ENCODE assay signal across 26 mouse cellular contexts in the genomic region with DNA sequence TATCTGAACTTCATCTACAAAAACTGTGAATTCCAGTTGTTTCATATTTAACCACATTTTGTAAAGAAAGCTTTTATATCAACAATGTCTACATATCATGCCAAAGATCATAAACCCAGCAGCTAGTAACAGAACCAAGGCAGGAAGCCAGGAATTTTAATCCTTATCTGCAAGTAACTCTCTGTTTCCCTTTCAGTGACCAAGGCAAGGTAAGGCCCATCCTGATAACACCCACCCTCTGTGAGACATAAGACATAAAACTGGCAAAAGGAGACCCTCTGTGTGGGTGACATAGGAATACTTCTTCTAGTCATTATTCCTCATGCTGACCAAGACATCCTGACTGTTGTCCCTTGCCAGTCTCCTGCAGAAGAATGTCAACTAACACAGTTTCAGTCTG. TPM values are rescaled to one million over a fixed set of nuclear protein-coding genes. Genes with fewer than 3 reads are reported as not detected.
DNase-seq lines count a peak whose midpoint lies in the region; ATAC-seq and TF ChIP-seq lines count a peak whose summit lies in the region.
"Had no signal": no experiment of that assay in that cellular context is flagged by ENCODE, and none has a peak within 500 bp of the region (broad histone marks: within the 10 kb centered on the region; RNA-seq: fewer than 3 reads in every experiment).

No protein-coding gene starts in this region.

- no peak overlapping the region for H3K4me2 ChIP-seq in lung, postnatal 0 days (replicated peaks; ENCODE audit: low read depth, low read length)
- no peak overlapping the region for H3K4me2 ChIP-seq in forebrain, embryonic 12.5 days
- H3K4me2 ChIP-seq: embryonic facial prominence, embryonic 13.5 days; forebrain, embryonic 13.5 days; forebrain, embryonic 15.5 days had no signal

- H3K4me3 ChIP-seq in lung, postnatal 0 days (ENCODE audit: low read depth, low read length): no peak overlapping the region
- H3K4me3 ChIP-seq in MEL (ENCODE audit: control insufficient read depth in 1 of 2, insufficient read depth in 1 of 2, low read depth in 2 of 2, low read length in 2 of 2): no peak overlapping the region
- H3K4me3 ChIP-seq in embryonic fibroblast, embryonic 13.5 days (ENCODE audit: insufficient read depth, low read length): no peak overlapping the region
- H3K4me3 ChIP-seq in forebrain, embryonic 12.5 days (replicated peaks): no peak overlapping the region
- H3K4me3 ChIP-seq: embryonic facial prominence, embryonic 13.5 days; erythroblast, embryonic 14.5 days; forebrain, embryonic 10.5 days; forebrain, embryonic 13.5 days; forebrain, embryonic 15.5 days had no signal

- H3K9ac ChIP-seq in lung, postnatal 0 days (replicated peaks; ENCODE audit: low read depth): no peak overlapping the region
- H3K9ac ChIP-seq in MEL (ENCODE audit: control insufficient read depth, low read depth, low read length, poor library complexity, severe bottlenecking): no peak overlapping the region
- no peak overlapping the region for H3K9ac ChIP-seq in forebrain, embryonic 12.5 days
- H3K9ac ChIP-seq: embryonic facial prominence, embryonic 13.5 days; forebrain, embryonic 13.5 days; forebrain, embryonic 15.5 days; forebrain, postnatal 0 days had no signal

- no peak for TF ChIP-seq RAD21 in MEL (IDR thresholded peaks at IDR 0.05; ENCODE audit: low read depth, low read length)

- no peaks in the 10 kb centered on the region for H3K79me2 ChIP-seq in MEL (ENCODE audit: control insufficient read depth, insufficient read depth, low read length, poor library complexity)

- no peaks in the 10 kb centered on the region for H3K36me3 ChIP-seq in lung, postnatal 0 days (ENCODE audit: insufficient read depth, low read length)
- H3K36me3 ChIP-seq in MEL (ENCODE audit: control insufficient read depth in 1 of 2, insufficient read depth in 2 of 2, low read length in 2 of 2): no peaks in the 10 kb centered on the region; a peak in 1 of 4 replicates
- H3K36me3 ChIP-seq in forebrain, embryonic 12.5 days (replicated peaks): no peaks in the 10 kb centered on the region
- H3K36me3 ChIP-seq: embryonic facial prominence, embryonic 13.5 days; forebrain, embryonic 10.5 days; forebrain, embryonic 15.5 days had no signal

- TF ChIP-seq CTCF in lung, postnatal 0 days (IDR thresholded peaks at IDR 0.05): no peak
- no peak for TF ChIP-seq CTCF in MEL (IDR thresholded peaks at IDR 0.05 in 2 of 3, conservative IDR thresholded peaks at IDR 0.05 in 1 of 3; ENCODE audit: control insufficient read depth in 1 of 3, insufficient read depth in 1 of 3, low read depth in 2 of 3, low read length in 3 of 3, poor library complexity in 1 of 3, severe bottlenecking in 1 of 3)
- TF ChIP-seq CTCF in embryonic fibroblast, embryonic 13.5 days (IDR thresholded peaks at IDR 0.05; ENCODE audit: borderline replicate concordance, insufficient read depth, low read length): no peak

- TF ChIP-seq POLR2A in MEL (IDR thresholded peaks at IDR 0.05; ENCODE audit: control insufficient read depth in 1 of 2, insufficient read depth in 1 of 2, low read depth in 1 of 2, low read length in 2 of 2, poor library complexity in 1 of 2): no peak
- TF ChIP-seq POLR2A in embryonic fibroblast, embryonic 13.5 days (IDR thresholded peaks at IDR 0.05; ENCODE audit: low read depth, low read length): no peak

- H3K27me3 ChIP-seq in lung, postnatal 0 days (replicated peaks; ENCODE audit: insufficient read depth, low read length): no peaks in the 10 kb centered on the region
- peaks cover 2% of the 10 kb centered on the region in 2 experiments for H3K27me3 ChIP-seq in MEL (ENCODE audit: control insufficient read depth in 1 of 2, insufficient read depth in 2 of 2, low read length in 2 of 2)
- no peaks in the 10 kb centered on the region for H3K27me3 ChIP-seq in forebrain, embryonic 12.5 days
- H3K27me3 ChIP-seq: embryonic facial prominence, embryonic 13.5 days; forebrain, embryonic 13.5 days; forebrain, embryonic 15.5 days; Patski had no signal

- H3K4me1 ChIP-seq in lung, postnatal 0 days (ENCODE audit: insufficient read depth, low read depth, low read length): no peaks in the 10 kb centered on the region
- H3K4me1 ChIP-seq in MEL (ENCODE audit: control insufficient read depth in 1 of 2, insufficient read depth in 2 of 2, low read length in 2 of 2): no peaks in the 10 kb centered on the region
- no peaks in the 10 kb centered on the region for H3K4me1 ChIP-seq in embryonic fibroblast, embryonic 13.5 days (ENCODE audit: control insufficient read depth, insufficient read depth, low read length)
- no peaks in the 10 kb centered on the region for H3K4me1 ChIP-seq in forebrain, embryonic 12.5 days
- H3K4me1 ChIP-seq: forebrain, embryonic 10.5 days; forebrain, embryonic 13.5 days; forebrain, embryonic 15.5 days had no signal

- peak; percentile 13; the same call in 1 of the 2 replicates for ATAC-seq in lung, postnatal 0 days
- no peak for ATAC-seq in granulocyte monocyte progenitor cell, adult 5-6 weeks (replicated peaks; ENCODE audit: poor library complexity, severe bottlenecking)
- no peak for ATAC-seq in forebrain, embryonic 12.5 days (ENCODE audit: low FRiP score)
- ATAC-seq: activated CD4-positive, CD25-positive, alpha-beta regulatory T cell, adult 4 months; forebrain, embryonic 13.5 days; forebrain, embryonic 15.5 days; forebrain, postnatal 0 days; Patski had no signal

- H3K27ac ChIP-seq in lung, postnatal 0 days (ENCODE audit: low read length): no peak overlapping the region
- H3K27ac ChIP-seq in MEL (ENCODE audit: control insufficient read depth, low read depth, low read length): no peak overlapping the region
- H3K27ac ChIP-seq in embryonic fibroblast, embryonic 13.5 days (ENCODE audit: insufficient read depth, low read length): peak overlapping the region; percentile 34; the same call in 1 of the 2 replicates
- no peak overlapping the region for H3K27ac ChIP-seq in forebrain, embryonic 12.5 days
- H3K27ac ChIP-seq: embryonic facial prominence, embryonic 13.5 days; forebrain, embryonic 10.5 days; forebrain, embryonic 13.5 days; forebrain, embryonic 15.5 days had no signal

- no peak for DNase-seq in lung, postnatal 0 days (ENCODE audit: low spot score)
- DNase-seq in lung, postnatal 14 days: no peak
- no peak for DNase-seq in MEL (ENCODE audit: low read depth, low spot score)
- no peak for DNase-seq in B cell, adult 2 months
- DNase-seq: adrenal gland, adult 2 months; adrenal gland, postnatal 10 days; adrenal gland, postnatal 25 days; cerebellum, adult 11-12 months; cerebellum, adult 2 months; cerebellum, adult 9-10 months; cerebellum, postnatal 10 days; cerebellum, postnatal 25 days; forebrain, postnatal 0 days had no signal

- H3K9me3 ChIP-seq in lung, postnatal 0 days (ENCODE audit: low read length): no peaks in the 10 kb centered on the region
- no peaks in the 10 kb centered on the region for H3K9me3 ChIP-seq in MEL (replicated peaks; ENCODE audit: insufficient read depth, low read length)
- no peaks in the 10 kb centered on the region for H3K9me3 ChIP-seq in forebrain, embryonic 12.5 days
- H3K9me3 ChIP-seq: embryonic facial prominence, embryonic 13.5 days; forebrain, embryonic 10.5 days; forebrain, embryonic 13.5 days; forebrain, embryonic 15.5 days had no signal

- no peak for TF ChIP-seq EP300 in lung, postnatal 0 days (IDR thresholded peaks at IDR 0.05)
- TF ChIP-seq EP300 in MEL (IDR thresholded peaks at IDR 0.05; ENCODE audit: low read depth in 1 of 2, low read length in 2 of 2): no peak; a peak in 1 of 4 replicates

RNA-seq across cellular contexts. Expression of gene Cxcl15, which starts 10.2 kb away (rescaled TPM):
- 546 and 609 TPM in 2 replicates for polyA plus RNA-seq in lung, postnatal 0 days (2015; fragmentation: Nextera tagmentation; extraction: Ambion mirVana)
- not detected in 2 replicates for total RNA-seq in MEL (2012; rRNA removed)
- not detected for polyA plus RNA-seq in MEL (2012; ENCODE audit: insufficient read depth in 1 of 2, insufficient read length in 2 of 2, low read depth in 1 of 2, low replicate concordance in 2 of 2, missing spikeins in 1 of 2)
- polyA plus RNA-seq in embryonic fibroblast, embryonic 13.5 days (2011; ENCODE audit: insufficient read length, low read depth, missing spikeins): 0.85 and 3.5 TPM in 2 replicates
- not detected in 2 replicates for total RNA-seq in granulocyte monocyte progenitor cell, adult 5-6 weeks (2014; fragmentation: Nextera tagmentation)
- not detected in 2 replicates for total RNA-seq in granulocyte monocyte progenitor cell, adult 5-6 weeks (2017)
- not detected in 2 replicates for polyA plus RNA-seq in forebrain, embryonic 12.5 days (2016; fragmentation: Nextera tagmentation; extraction: Ambion mirVana)
- total RNA-seq: adrenal gland, adult 2 months; adrenal gland, postnatal 10 days; adrenal gland, postnatal 25 days; ES-E14; forebrain, postnatal 0 days had no signal
- polyA plus RNA-seq: activated CD4-positive, CD25-positive, alpha-beta regulatory T cell, adult 4 months; adrenal gland, adult 2 months; C2C12; cerebellum, adult 2 months; cortical plate, adult 2 months; erythroblast, embryonic 14.5 days; forebrain, embryonic 10.5 days; forebrain, embryonic 13.5 days; forebrain, embryonic 15.5 days; forebrain, postnatal 0 days had no signal

RNA-seq across cellular contexts. Expression of gene Cxcl3, which starts 18.7 kb away (rescaled TPM):
- 0.42 and 2.5 TPM in 2 replicates for polyA plus RNA-seq in lung, postnatal 0 days (2015; fragmentation: Nextera tagmentation; extraction: Ambion mirVana)
- not detected in 2 replicates for total RNA-seq in MEL (2012; rRNA removed)
- polyA plus RNA-seq in MEL (2012; ENCODE audit: insufficient read depth in 1 of 2, insufficient read length in 2 of 2, low read depth in 1 of 2, low replicate concordance in 2 of 2, missing spikeins in 1 of 2): not detected
- 2.5 and 2.8 TPM in 2 replicates for polyA plus RNA-seq in embryonic fibroblast, embryonic 13.5 days (2011; ENCODE audit: insufficient read length, low read depth, missing spikeins)
- not detected in 2 replicates for total RNA-seq in granulocyte monocyte progenitor cell, adult 5-6 weeks (2014; fragmentation: Nextera tagmentation)
- total RNA-seq in granulocyte monocyte progenitor cell, adult 5-6 weeks (2017): 0.21 TPM in 1 of 2 replicates, not detected in the other
- not detected in 2 replicates for polyA plus RNA-seq in forebrain, embryonic 12.5 days (2016; fragmentation: Nextera tagmentation; extraction: Ambion mirVana)
- total RNA-seq: adrenal gland, adult 2 months; adrenal gland, postnatal 10 days; adrenal gland, postnatal 25 days; ES-E14; forebrain, postnatal 0 days had no signal
- polyA plus RNA-seq: activated CD4-positive, CD25-positive, alpha-beta regulatory T cell, adult 4 months; C2C12; cerebellum, adult 2 months; cortical plate, adult 2 months; forebrain, embryonic 10.5 days; forebrain, embryonic 13.5 days; forebrain, embryonic 15.5 days; forebrain, postnatal 0 days; Patski had no signal

RNA-seq across cellular contexts. Expression of gene Pf4, which starts 32.3 kb away (rescaled TPM):
- 152 and 164 TPM in 2 replicates for polyA plus RNA-seq in lung, postnatal 0 days (2015; fragmentation: Nextera tagmentation; extraction: Ambion mirVana)
- 253 and 283 TPM in 2 replicates for total RNA-seq in MEL (2012; rRNA removed)
- polyA plus RNA-seq in MEL (2012; ENCODE audit: insufficient read depth in 1 of 2, insufficient read length in 2 of 2, low read depth in 1 of 2, low replicate concordance in 2 of 2, missing spikeins in 1 of 2): 100 to 1,000 TPM in 1 of 2 experiments, not detected in 1; 393 TPM
- 3.6 TPM in 1 of 2 replicates, not detected in the other for polyA plus RNA-seq in embryonic fibroblast, embryonic 13.5 days (2011; ENCODE audit: insufficient read length, low read depth, missing spikeins)
- total RNA-seq in granulocyte monocyte progenitor cell, adult 5-6 weeks (2014; fragmentation: Nextera tagmentation): 5.8 TPM in 1 of 2 replicates, not detected in the other
- total RNA-seq in granulocyte monocyte progenitor cell, adult 5-6 weeks (2017): 2.4 and 6.6 TPM in 2 replicates
- polyA plus RNA-seq in forebrain, embryonic 12.5 days (2016; fragmentation: Nextera tagmentation; extraction: Ambion mirVana): 33.7 and 41.2 TPM in 2 replicates
- total RNA-seq: ES-E14 had no signal
- polyA plus RNA-seq: activated CD4-positive, CD25-positive, alpha-beta regulatory T cell, adult 4 months; C2C12; Patski had no signal

RNA-seq across cellular contexts. Expression of gene Ppbp, which starts 36.3 kb away (rescaled TPM):
- polyA plus RNA-seq in lung, postnatal 0 days (2015; fragmentation: Nextera tagmentation; extraction: Ambion mirVana): 15.6 and 18.3 TPM in 2 replicates
- total RNA-seq in MEL (2012; rRNA removed): 0.12 TPM in 1 of 2 replicates, not detected in the other
- not detected for polyA plus RNA-seq in MEL (2012; ENCODE audit: insufficient read depth in 1 of 2, insufficient read length in 2 of 2, low read depth in 1 of 2, low replicate concordance in 2 of 2, missing spikeins in 1 of 2)
- 23.5 and 40.7 TPM in 2 replicates for polyA plus RNA-seq in embryonic fibroblast, embryonic 13.5 days (2011; ENCODE audit: insufficient read length, low read depth, missing spikeins)
- not detected in 2 replicates for total RNA-seq in granulocyte monocyte progenitor cell, adult 5-6 weeks (2014; fragmentation: Nextera tagmentation)
- total RNA-seq in granulocyte monocyte progenitor cell, adult 5-6 weeks (2017): not detected in 2 replicates
- 4.9 and 6.6 TPM in 2 replicates for polyA plus RNA-seq in forebrain, embryonic 12.5 days (2016; fragmentation: Nextera tagmentation; extraction: Ambion mirVana)
- polyA plus RNA-seq: activated CD4-positive, CD25-positive, alpha-beta regulatory T cell, adult 4 months had no signal

RNA-seq across cellular contexts. Expression of gene Cxcl5, which starts 45.4 kb away (rescaled TPM):
- 0.26 and 9.8 TPM in 2 replicates for polyA plus RNA-seq in lung, postnatal 0 days (2015; fragmentation: Nextera tagmentation; extraction: Ambion mirVana)
- total RNA-seq in MEL (2012; rRNA removed): not detected in 2 replicates
- not detected for polyA plus RNA-seq in MEL (2012; ENCODE audit: insufficient read depth in 1 of 2, insufficient read length in 2 of 2, low read depth in 1 of 2, low replicate concordance in 2 of 2, missing spikeins in 1 of 2)
- polyA plus RNA-seq in embryonic fibroblast, embryonic 13.5 days (2011; ENCODE audit: insufficient read length, low read depth, missing spikeins): 61.8 and 135 TPM in 2 replicates
- total RNA-seq in granulocyte monocyte progenitor cell, adult 5-6 weeks (2014; fragmentation: Nextera tagmentation): not detected in 2 replicates
- not detected in 2 replicates for total RNA-seq in granulocyte monocyte progenitor cell, adult 5-6 weeks (2017)
- 0.17 TPM in 1 of 2 replicates, not detected in the other for polyA plus RNA-seq in forebrain, embryonic 12.5 days (2016; fragmentation: Nextera tagmentation; extraction: Ambion mirVana)
- total RNA-seq: adrenal gland, adult 2 months; adrenal gland, postnatal 10 days; adrenal gland, postnatal 25 days had no signal
- polyA plus RNA-seq: activated CD4-positive, CD25-positive, alpha-beta regulatory T cell, adult 4 months; adrenal gland, adult 2 months; erythroblast, embryonic 14.5 days; forebrain, embryonic 13.5 days had no signal

Comparison
In these comparisons a context has a peak if more than half of its experiments do, and no peak if none do; other contexts are left out.
1. RNA of gene Cxcl15, which starts 10.2 kb away (polyA plus RNA-seq): 546 to 609 TPM in lung, postnatal 0 days; 0.85 to 3.5 TPM in embryonic fibroblast, embryonic 13.5 days, not detected in MEL and not detected in forebrain, embryonic 12.5 days; every median in the first group is over 100 times any median in the second.